Mouse (Mus musculus): Measurements from ENCODE around the gene Baz2a. TPM values are rescaled to one million over a fixed set of nuclear protein-coding genes. Genes with fewer than 3 reads are reported as not detected.
"Not testable (repeated sequence)": the region's sequence is repeated elsewhere in the genome, so short reads cannot be mapped to it uniquely, and the experiment has no call there.

Gene Baz2a
- polyA plus RNA-seq (2015; fragmentation: Nextera tagmentation; extraction: Ambion mirVana), result 10.2 and 11.4 TPM in 2 replicates

DNA sequence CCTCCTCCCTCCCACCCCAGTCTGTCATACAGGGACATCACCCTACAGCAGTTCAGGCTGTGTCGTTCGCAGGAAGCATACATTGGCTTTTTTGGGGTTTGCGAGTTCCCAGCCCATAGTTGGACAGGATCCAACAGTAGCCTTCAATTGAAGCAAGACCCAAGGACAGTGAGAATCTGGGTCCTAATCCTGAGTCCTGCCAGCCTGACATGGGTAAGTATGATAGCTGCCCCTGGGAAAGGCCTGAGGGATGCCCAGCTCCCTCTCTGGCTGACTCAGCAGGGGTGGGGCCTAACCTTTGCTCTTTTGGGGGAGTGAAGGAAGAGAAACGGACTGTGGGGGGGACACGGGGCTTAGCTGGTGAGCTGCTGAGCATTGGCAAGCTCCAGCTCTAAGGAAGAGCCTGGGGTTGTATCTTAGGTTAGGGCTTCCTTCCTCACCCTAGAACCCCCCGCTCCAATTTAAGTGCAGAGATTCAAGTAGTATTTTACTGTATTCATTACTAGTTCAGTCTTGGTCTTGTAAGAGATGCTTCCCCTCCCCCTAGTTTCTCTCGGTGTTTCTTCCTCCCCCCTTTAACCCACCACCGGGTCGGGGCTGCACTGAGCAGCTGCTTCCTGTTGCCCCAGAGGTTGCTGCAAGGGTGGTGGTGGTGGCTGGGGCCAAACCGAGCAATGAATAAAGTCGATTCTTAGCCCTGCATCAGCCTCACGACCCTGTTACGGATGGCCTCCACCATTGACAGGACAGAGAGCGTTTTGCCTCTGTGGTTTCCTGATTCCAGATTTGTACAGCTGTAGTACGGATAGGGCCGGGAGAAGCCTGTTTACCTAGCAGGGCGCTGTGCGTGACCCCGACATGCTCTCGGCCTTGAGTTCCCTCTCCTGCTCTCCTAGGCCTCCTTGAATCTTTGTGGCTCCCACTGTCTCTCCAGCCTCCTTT, at the start of gene Baz2a:
Gene Baz2a (plus strand): TSS at position 14 of the 942 bp plus-strand sequence.
- ATAC-seq (ENCODE audit: low read depth), result peak; percentile 65
- WGBS, result 2% methylated on average over 20 of the region's 20 CpGs
- H3K27me3 ChIP-seq (ENCODE audit: control insufficient read depth, insufficient read depth, low read depth, low read length), result no peaks in the 10 kb centered on the region
- H3K9ac ChIP-seq (ENCODE audit: low read length), result peak within 1 kb of the TSS; percentile 83
- H3K9me3 ChIP-seq (ENCODE audit: control insufficient read depth, low read length), result no peaks in the 10 kb centered on the region
- H3K36me3 ChIP-seq (ENCODE audit: control insufficient read depth, insufficient read depth, low read length), result peaks cover 28% of the 10 kb centered on the region
- H3K4me2 ChIP-seq (ENCODE audit: low read depth, low read length), result peak within 1 kb of the TSS; percentile 70
- peak within 1 kb of the TSS; percentile 97 for H3K27ac ChIP-seq (ENCODE audit: low read length)
- peak within 1 kb of the TSS; percentile 89 for H3K4me3 ChIP-seq (ENCODE audit: low read length)
- H3K4me1 ChIP-seq (replicated peaks; ENCODE audit: control insufficient read depth, insufficient read depth, low read length), result peaks cover 36% of the 10 kb centered on the region

DNA sequence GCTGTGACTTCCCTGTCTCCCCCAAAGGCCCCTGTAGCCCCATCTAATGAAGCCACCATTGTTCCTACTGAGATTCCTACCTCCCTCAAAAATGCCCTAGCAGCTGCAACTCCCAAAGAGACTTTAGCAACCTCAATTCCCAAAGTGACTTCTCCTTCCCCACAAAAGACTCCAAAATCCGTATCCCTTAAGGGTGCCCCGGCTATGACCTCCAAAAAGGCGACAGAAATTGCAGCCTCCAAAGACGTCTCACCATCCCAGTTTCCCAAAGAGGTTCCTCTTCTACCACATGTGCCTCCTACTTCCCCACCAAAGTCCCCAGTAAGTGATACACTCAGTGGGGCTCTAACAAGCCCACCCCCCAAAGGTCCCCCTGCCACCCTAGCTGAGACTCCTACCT, 49.7 kb upstream of the Baz2a start:
- Histone ChIP-seq H3K4me3 (ENCODE audit: low read length) (no peak overlapping the region), H3K36me3 (ENCODE audit: control insufficient read depth, insufficient read depth, low read length) (peaks cover 43% of the 10 kb centered on the region), H3K4me1 (replicated peaks; ENCODE audit: control insufficient read depth, insufficient read depth, low read length) (peaks cover 10% of the 10 kb centered on the region), H3K9ac (ENCODE audit: low read length) (no peak overlapping the region), H3K27me3 (ENCODE audit: control insufficient read depth, insufficient read depth, low read depth, low read length) (no peaks in the 10 kb centered on the region), H3K4me2 (ENCODE audit: low read depth, low read length) (no peak overlapping the region), H3K9me3 (ENCODE audit: control insufficient read depth, low read length) (no peaks in the 10 kb centered on the region), H3K27ac (ENCODE audit: low read length) (no peak overlapping the region)
- WGBS, result 75% methylated on average over 4 of the region's 4 CpGs
- no peak for ATAC-seq (ENCODE audit: low read depth)

DNA sequence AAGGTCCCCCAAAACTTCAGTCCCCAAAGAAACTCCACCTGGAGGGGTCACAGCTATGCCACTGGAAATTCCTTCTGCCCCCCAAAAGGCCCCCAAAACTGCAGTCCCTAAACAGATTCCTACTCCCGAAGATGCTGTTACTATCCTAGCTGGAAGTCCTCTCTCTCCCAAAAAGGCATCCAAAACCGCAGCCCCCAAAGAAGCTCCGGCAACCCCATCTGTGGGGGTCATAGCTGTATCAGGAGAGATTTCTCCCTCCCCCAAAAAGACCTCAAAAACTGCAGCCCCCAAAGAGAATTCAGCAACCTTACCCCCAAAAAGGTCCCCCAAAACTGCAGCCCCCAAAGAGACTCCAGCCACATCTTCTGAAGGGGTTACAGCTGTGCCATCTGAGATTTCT, 48.9 kb upstream of the Baz2a start:
- no peaks in the 10 kb centered on the region for H3K27me3 ChIP-seq (ENCODE audit: control insufficient read depth, insufficient read depth, low read depth, low read length)
- no peaks in the 10 kb centered on the region for H3K9me3 ChIP-seq (ENCODE audit: control insufficient read depth, low read length)
- H3K27ac ChIP-seq (ENCODE audit: low read length), result no peak overlapping the region
- H3K4me3 ChIP-seq (ENCODE audit: low read length), result no peak overlapping the region
- no peak overlapping the region for H3K4me2 ChIP-seq (ENCODE audit: low read depth, low read length)
- H3K9ac ChIP-seq (ENCODE audit: low read length), result no peak overlapping the region
- H3K36me3 ChIP-seq (ENCODE audit: control insufficient read depth, insufficient read depth, low read length), result peaks cover 46% of the 10 kb centered on the region
- no peak for ATAC-seq (ENCODE audit: low read depth)
- 84% methylated on average over 3 of the region's 3 CpGs for WGBS
- peaks cover 5% of the 10 kb centered on the region for H3K4me1 ChIP-seq (replicated peaks; ENCODE audit: control insufficient read depth, insufficient read depth, low read length)

DNA sequence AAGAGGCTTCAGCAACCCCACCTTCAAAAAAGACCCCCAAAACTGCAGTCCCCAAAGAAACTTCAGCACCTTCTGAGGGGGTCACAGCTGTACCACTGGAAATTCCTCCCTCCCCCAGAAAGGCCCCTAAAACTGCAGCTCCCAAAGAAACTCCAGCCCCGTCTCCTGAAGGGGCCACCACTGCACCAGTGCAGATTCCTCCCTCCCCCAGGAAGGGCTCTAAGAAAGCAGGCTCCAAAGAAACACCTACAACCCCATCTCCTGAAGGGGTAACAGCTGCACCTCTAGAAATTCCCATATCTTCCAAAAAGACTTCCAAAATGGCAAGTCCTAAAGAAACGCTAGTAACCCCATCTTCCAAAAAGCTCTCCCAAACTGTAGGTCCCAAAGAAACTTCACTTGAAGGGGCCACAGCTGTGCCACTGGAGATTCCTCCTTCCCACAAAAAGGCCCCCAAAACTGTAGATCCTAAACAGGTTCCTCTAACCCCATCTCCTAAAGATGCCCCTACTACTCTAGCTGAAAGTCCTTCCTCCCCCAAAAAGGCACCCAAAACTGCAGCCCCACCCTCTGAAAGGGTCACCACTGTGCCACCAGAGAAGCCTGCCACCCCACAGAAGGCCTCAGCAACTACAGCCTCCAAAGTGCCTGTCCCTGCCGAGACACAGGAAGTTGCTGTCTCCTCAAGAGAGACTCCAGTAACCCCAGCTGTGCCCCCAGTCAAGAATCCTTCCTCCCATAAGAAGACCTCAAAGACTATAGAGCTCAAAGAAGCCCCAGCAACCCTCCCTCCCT, 48.1 kb upstream of the Baz2a start:
- Histone ChIP-seq H3K27ac (ENCODE audit: low read length) (no peak overlapping the region), H3K9ac (ENCODE audit: low read length) (no peak overlapping the region), H3K27me3 (ENCODE audit: control insufficient read depth, insufficient read depth, low read depth, low read length) (no peaks in the 10 kb centered on the region), H3K4me3 (ENCODE audit: low read length) (no peak overlapping the region), H3K4me1 (replicated peaks; ENCODE audit: control insufficient read depth, insufficient read depth, low read length) (peaks cover 3% of the 10 kb centered on the region), H3K4me2 (ENCODE audit: low read depth, low read length) (no peak overlapping the region), H3K9me3 (ENCODE audit: control insufficient read depth, low read length) (no peaks in the 10 kb centered on the region), H3K36me3 (ENCODE audit: control insufficient read depth, insufficient read depth, low read length) (peaks cover 54% of the 10 kb centered on the region)
- 53% methylated on average over 3 of the region's 3 CpGs for WGBS
- ATAC-seq (ENCODE audit: low read depth), result 0 out of 2 replicates have a peak, but pooled peaks have one; percentile 24

DNA sequence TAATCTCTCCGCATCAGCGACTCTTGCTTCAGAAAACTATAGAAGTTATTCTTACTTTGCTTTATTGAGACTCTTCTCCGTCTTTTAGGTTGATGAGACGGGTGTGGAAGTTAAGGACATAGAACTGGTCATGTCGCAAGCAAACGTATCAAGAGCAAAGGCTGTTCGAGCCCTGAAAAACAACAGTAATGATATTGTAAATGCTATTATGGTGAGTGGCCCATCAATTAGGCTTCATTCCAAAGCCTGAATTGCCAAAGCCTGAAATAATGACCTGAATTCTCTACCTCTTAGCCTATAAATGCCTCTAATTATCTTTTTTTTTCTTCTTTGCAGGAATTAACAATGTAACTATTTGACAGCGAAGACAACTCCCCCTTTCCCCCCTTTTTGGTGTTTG, 43.2 kb upstream of the Baz2a start:
- peaks cover 3% of the 10 kb centered on the region; the same call in 1 of the 2 replicates for H3K4me1 ChIP-seq (replicated peaks; ENCODE audit: control insufficient read depth, insufficient read depth, low read length)
- H3K36me3 ChIP-seq (ENCODE audit: control insufficient read depth, insufficient read depth, low read length), result peaks cover 66% of the 10 kb centered on the region
- H3K4me3 ChIP-seq (ENCODE audit: low read length), result no peak overlapping the region
- no peaks in the 10 kb centered on the region for H3K27me3 ChIP-seq (ENCODE audit: control insufficient read depth, insufficient read depth, low read depth, low read length)
- H3K4me2 ChIP-seq (ENCODE audit: low read depth, low read length), result no peak overlapping the region
- 96% methylated on average over 8 of the region's 8 CpGs for WGBS
- ATAC-seq (ENCODE audit: low read depth), result no peak
- H3K27ac ChIP-seq (ENCODE audit: low read length), result no peak overlapping the region
- no peaks in the 10 kb centered on the region for H3K9me3 ChIP-seq (ENCODE audit: control insufficient read depth, low read length)
- no peak overlapping the region for H3K9ac ChIP-seq (ENCODE audit: low read length)

DNA sequence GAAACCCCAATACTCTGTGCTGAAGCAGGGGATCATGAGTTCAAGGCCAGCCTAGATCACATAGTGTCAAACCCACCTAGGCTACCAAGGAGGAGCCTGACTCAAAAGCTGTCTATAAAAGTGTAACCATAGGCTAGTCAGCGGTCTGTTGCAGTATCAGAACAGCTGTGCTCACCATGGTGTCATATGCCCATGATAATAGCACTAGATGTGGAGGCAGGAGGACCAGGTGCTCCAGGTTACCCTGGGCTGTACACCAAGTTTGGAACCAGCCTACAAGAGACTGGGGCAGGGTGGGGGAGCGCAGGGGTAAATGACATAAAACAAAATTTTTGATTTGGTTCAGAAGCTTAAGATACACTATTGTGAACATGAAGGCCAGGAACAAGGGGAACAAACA, 41.6 kb upstream of the Baz2a start:
- Histone ChIP-seq H3K4me2 (ENCODE audit: low read depth, low read length) (no peak overlapping the region), H3K9me3 (ENCODE audit: control insufficient read depth, low read length) (no peaks in the 10 kb centered on the region), H3K4me1 (replicated peaks; ENCODE audit: control insufficient read depth, insufficient read depth, low read length) (no peaks in the 10 kb centered on the region), H3K36me3 (ENCODE audit: control insufficient read depth, insufficient read depth, low read length) (peaks cover 58% of the 10 kb centered on the region), H3K9ac (ENCODE audit: low read length) (no peak overlapping the region), H3K27ac (ENCODE audit: low read length) (no peak overlapping the region), H3K4me3 (ENCODE audit: low read length) (no peak overlapping the region), H3K27me3 (ENCODE audit: control insufficient read depth, insufficient read depth, low read depth, low read length) (no peaks in the 10 kb centered on the region)
- 95% methylated on average over 2 of the region's 2 CpGs for WGBS
- no peak for ATAC-seq (ENCODE audit: low read depth)

DNA sequence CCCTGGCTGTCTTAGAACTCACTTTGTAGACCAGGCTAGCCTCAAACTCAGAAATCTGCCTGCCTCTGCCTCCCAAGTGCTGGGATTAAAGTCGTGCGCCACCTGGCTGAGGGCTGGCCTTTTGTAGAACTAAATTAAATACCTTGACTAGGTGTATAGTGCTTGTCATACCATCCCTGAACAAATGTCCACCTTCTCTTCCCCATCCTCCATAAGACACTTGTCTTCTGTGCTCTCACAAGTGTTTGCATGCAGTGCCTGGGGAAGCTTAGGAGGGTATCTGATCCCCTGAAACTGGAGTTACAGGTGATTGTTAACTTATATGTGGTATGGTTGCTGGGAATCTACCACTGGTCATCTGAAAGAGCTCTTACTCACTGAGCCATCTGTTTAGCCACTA, 41.0 kb upstream of the Baz2a start:
- H3K36me3 ChIP-seq (ENCODE audit: control insufficient read depth, insufficient read depth, low read length), result peaks cover 54% of the 10 kb centered on the region
- H3K27me3 ChIP-seq (ENCODE audit: control insufficient read depth, insufficient read depth, low read depth, low read length), result no peaks in the 10 kb centered on the region
- no peak overlapping the region for H3K27ac ChIP-seq (ENCODE audit: low read length)
- H3K9me3 ChIP-seq (ENCODE audit: control insufficient read depth, low read length), result no peaks in the 10 kb centered on the region
- WGBS, result 86% methylated on average over 2 of the region's 2 CpGs
- ATAC-seq (ENCODE audit: low read depth), result no peak
- no peak overlapping the region for H3K4me2 ChIP-seq (ENCODE audit: low read depth, low read length)
- no peaks in the 10 kb centered on the region for H3K4me1 ChIP-seq (replicated peaks; ENCODE audit: control insufficient read depth, insufficient read depth, low read length)
- no peak overlapping the region for H3K4me3 ChIP-seq (ENCODE audit: low read length)
- H3K9ac ChIP-seq (ENCODE audit: low read length), result no peak overlapping the region

DNA sequence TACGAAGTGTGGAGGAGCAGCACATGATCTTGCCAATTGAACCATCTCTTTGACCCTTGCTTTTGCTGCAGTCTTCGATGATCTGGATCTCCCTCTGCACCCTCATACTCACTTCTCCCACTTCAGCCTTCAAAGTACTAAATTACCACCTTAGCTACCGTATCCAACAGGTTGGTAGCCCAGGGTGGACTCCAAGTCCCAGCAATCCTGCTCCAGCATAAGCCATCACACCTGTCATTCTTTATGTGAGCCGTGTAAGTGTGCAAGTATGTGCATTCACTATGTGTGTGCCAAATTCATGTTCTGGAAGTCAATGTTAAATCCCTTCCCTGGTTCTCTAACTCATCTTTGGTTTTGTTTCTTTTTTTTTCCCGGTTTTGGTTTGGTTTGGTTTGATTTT, 39.8 kb upstream of the Baz2a start:
- Histone ChIP-seq H3K36me3 (ENCODE audit: control insufficient read depth, insufficient read depth, low read length) (peaks cover 41% of the 10 kb centered on the region), H3K4me2 (ENCODE audit: low read depth, low read length) (no peak overlapping the region), H3K27me3 (ENCODE audit: control insufficient read depth, insufficient read depth, low read depth, low read length) (no peaks in the 10 kb centered on the region), H3K9ac (ENCODE audit: low read length) (no peak overlapping the region), H3K4me3 (ENCODE audit: low read length) (no peak overlapping the region), H3K27ac (ENCODE audit: low read length) (no peak overlapping the region), H3K4me1 (replicated peaks; ENCODE audit: control insufficient read depth, insufficient read depth, low read length) (no peaks in the 10 kb centered on the region), H3K9me3 (ENCODE audit: control insufficient read depth, low read length) (no peaks in the 10 kb centered on the region)
- WGBS, result 95% methylated on average over 5 of the region's 5 CpGs
- no peak for ATAC-seq (ENCODE audit: low read depth)

DNA sequence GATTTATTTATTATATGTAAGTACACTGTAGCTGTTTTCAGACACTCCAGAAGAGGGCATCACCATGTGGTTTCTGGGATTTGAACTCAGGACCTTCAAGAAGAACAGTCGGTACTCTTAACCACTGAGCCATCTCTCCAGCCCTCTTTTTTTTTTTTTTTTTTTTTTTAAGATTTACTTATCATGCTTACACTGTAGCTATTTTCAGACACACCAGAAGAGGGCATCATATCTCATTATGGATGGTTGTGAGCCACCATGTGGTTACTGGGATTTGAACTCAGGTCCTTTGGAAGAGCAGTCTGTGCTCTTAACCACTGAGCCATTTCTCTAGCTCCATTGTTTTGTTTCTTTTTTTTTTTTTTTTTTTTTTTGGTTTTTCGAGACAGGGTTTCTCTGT, 39.2 kb upstream of the Baz2a start:
- not testable (repeated sequence) for H3K4me3 ChIP-seq (ENCODE audit: low read length); ATAC-seq (ENCODE audit: low read depth); H3K9ac ChIP-seq (ENCODE audit: low read length); H3K27me3 ChIP-seq (ENCODE audit: control insufficient read depth, insufficient read depth, low read depth, low read length); H3K4me2 ChIP-seq (ENCODE audit: low read depth, low read length); H3K4me1 ChIP-seq (replicated peaks; ENCODE audit: control insufficient read depth, insufficient read depth, low read length); H3K27ac ChIP-seq (ENCODE audit: low read length); H3K9me3 ChIP-seq (ENCODE audit: control insufficient read depth, low read length)
- peaks cover 38% of the 10 kb centered on the region for H3K36me3 ChIP-seq (ENCODE audit: control insufficient read depth, insufficient read depth, low read length)
- 100% methylated on average over 1 of the region's 2 CpGs for WGBS
